Mouse (Mus musculus) lung, postnatal 25 days (tissue): Measurements from ENCODE around the gene Gm43191.
"Not testable (repeated sequence)": the region's sequence is repeated elsewhere in the genome, so short reads cannot be mapped to it uniquely, and the experiment has no call there.

Source experiments
- DNase-seq: peaks from one replicate; pipeline ENCODE4 v3.0.0; 2022; ENCODE audit warnings: low spot score

Gm43191 gene

DNA sequence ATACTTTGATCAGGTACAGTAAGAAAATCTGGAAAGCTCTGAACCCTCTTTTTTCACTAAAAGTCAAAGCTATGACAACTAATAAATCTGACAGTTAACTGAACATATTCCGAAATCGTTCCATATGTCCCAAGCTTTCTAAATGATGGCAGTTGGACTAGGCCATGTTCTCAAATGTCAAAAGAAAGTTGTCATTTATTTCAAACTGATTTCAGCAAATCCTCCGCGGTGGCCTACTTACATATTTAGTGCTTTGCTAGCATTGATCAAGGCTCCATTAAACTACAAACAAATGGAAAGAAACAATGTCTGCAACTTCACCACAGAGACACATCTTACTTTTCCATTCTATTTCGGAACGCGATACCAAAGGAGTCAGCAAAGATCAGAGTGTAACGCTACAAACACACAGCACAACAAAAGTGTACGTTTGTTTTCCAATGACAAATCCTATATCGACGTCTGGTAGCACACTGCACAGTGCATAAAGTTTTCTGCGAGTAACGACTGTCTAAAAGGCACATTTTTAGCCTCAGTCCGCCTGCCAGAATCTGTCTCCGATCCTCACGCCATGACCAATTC is 19.7 kb downstream of the Gm43191 start:
- DNase-seq = no peak

- no peak for DNase-seq
Observed at GRCm38 (mm10) chr3:116659856-116660430, 21.1 kb downstream of the Gm43191 start.

- no peak for DNase-seq
Observed at GRCm38 (mm10) chr3:116658928-116659565, 22.0 kb downstream of the Gm43191 start.

DNA sequence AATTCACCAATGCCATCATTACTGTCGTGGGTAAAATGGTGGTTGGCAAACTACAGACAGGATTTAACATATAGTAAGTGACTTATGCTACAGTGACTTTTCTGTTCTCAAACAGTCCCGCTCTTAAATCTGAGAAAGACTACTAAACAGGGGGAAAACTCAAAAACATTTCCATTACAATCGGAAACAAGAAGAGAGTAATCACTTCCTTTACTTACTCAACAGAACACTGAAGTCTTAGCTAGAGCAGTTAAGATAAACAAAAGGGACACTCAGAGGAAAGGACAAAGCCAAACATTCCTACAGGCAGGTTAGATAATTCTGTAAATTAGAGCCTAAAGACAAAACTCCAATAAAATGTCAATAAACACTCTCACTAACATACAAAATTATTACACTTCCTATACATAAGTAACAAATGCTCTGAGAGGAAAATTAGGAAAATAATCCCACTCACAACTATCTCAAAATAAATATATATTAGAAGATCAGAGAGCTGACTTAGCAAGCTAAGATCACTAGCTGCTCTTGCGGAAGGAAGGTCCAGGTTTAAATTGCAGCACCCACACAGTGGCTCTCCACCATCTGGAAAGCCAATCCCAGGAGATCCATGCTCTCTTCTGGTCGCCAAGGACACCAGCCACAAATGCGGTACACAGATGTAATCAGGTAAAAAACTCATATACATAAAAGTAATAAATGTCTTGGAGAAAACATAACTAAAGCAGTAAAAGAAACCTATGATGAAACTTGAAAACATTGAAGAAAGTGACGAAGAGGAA is 24.7 kb downstream of the Gm43191 start:
- DNase-seq = no peak

- not testable (repeated sequence) for DNase-seq
Observed at GRCm38 (mm10) chr3:116654051-116654450, 27.0 kb downstream of the Gm43191 start.

DNA sequence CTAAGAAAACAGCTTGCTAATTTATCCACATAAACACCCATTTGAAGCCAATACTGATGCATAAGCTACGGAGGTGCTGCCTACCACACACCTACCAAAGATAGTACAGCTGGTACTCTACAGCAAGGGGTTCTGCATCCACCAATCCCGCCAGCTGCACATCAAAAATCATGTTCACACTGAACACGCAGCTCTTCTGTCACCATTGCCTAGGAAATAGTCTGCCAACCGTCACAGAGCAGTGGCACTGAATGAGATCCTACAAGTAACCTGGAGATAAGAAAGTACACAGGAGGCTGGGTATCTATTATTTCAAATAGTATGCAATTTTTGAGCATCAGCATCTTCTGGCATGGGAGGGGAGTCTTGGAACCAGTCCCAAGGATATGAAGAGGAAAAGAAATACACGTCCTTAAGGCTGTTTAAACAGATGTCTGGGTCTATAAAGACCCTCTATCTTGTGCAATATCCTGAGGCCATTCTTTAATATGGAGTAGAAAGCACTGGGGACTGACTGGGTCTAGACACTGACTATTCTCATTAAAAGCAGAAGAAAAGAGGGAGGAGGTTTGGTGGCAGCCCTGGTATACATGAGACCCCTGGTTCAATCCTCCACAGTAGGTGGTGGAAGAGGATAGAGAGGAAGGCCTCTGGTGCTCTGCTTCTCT is 27.6 kb downstream of the Gm43191 start:
- DNase-seq = no peak

- no peak for DNase-seq
Observed at GRCm38 (mm10) chr3:116652033-116652446, 29.0 kb downstream of the Gm43191 start.

- no peak for DNase-seq
Observed at GRCm38 (mm10) chr3:116650698-116651097, 30.4 kb downstream of the Gm43191 start.

GRCm38 (mm10) chr3:116648805-116649204 is 32.3 kb downstream of the Gm43191 start:
- DNase-seq = no peak

GRCm38 (mm10) chr3:116646387-116646786 is 34.7 kb downstream of the Gm43191 start:
- no peak for DNase-seq

GRCm38 (mm10) chr3:116642373-116642772 is 38.7 kb downstream of the Gm43191 start:
- no peak for DNase-seq

GRCm38 (mm10) chr3:116641811-116642371 is 39.2 kb downstream of the Gm43191 start:
- DNase-seq = no peak

GRCm38 (mm10) chr3:116640024-116640423 is 41.0 kb downstream of the Gm43191 start:
- DNase-seq = no peak

DNA sequence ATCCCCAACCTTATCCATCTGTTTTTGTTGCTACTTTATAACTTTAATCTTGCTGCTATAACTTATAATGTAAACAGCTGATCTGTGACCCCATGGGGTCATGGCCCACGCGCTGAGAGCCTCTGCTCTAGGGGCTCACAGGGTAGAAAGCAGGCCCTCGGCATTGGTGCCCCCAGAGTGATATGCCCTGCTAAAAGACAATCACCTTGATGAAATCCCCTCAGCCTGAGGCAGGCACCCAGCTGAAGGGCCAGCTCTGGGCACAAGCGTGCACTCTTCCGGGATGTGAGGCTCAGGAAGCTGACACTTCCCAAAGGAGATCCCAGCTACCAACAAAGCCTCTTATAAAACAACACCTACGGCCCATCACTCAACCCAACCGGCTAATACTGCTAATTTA is 42.5 kb downstream of the Gm43191 start:
- no peak for DNase-seq

- no peak for DNase-seq
Observed at GRCm38 (mm10) chr3:116637693-116638476, 43.2 kb downstream of the Gm43191 start.

- DNase-seq = no peak
Observed at GRCm38 (mm10) chr3:116635799-116636198, 45.3 kb downstream of the Gm43191 start.

- no peak for DNase-seq
Observed at GRCm38 (mm10) chr3:116634853-116635252, 46.2 kb downstream of the Gm43191 start.

- DNase-seq = no peak
Observed at GRCm38 (mm10) chr3:116634091-116634490, 47.0 kb downstream of the Gm43191 start.

DNA sequence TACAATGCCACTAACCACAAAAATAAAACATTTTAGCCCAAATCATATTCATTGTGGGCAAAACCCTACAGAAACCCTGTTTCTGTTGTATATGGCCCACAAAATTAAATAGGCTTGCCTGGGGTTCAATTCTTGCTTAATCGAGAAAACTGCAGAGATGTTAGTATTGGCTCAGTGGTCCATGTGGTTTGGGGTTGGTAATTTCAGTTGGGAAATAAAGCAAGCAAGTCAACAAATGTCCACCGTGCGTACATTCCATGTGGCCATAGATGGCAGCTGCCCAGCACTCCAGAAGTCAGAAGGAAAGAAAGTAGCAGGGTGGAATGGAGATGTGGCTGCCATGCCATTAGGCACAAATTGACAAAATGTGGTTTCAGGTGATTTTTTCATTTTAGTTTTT is 48.1 kb downstream of the Gm43191 start:
- no peak for DNase-seq

- DNase-seq = no peak
Observed at GRCm38 (mm10) chr3:116631459-116631858, 49.6 kb downstream of the Gm43191 start.

DNA sequence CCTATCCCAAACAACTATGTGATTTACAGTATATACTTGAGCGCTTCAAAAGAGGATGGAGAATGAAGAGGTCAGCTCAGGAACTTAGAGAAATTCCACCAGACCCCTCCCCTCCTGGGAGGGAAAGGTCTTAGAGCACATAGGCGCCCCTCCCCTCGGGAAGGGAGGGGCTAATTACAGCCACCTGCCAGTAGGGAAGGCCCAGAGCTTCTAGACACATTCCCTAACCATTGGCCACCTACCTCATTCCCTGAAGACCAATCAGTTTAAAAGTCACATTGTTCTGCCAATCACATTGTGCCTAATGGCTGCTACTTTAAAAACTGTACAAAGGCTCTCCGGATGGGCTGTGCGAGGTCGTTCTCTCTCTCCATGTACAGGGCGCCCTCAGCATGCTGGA is 58.4 kb downstream of the Gm43191 start:
- no peak for DNase-seq
